Mouse (Mus musculus): Measurements from ENCODE around the gene Pik3r1. TPM values are rescaled to one million over a fixed set of nuclear protein-coding genes. Genes with fewer than 3 reads are reported as not detected.

Pik3r1 gene
- polyA plus RNA-seq, 1 experiment = 39.7 TPM

GRCm38 (mm10) chr13:101719312-101719870, 48.6 kb downstream of the Pik3r1 start:
- TF ChIP-seq POLR2A (IDR thresholded peaks at IDR 0.05; ENCODE audit: borderline replicate concordance, extremely low read depth, insufficient read depth, insufficient read length, poor library complexity, severe bottlenecking) = no peak
- peak; percentile 86 for TF ChIP-seq CTCF (IDR thresholded peaks at IDR 0.05; ENCODE audit: borderline replicate concordance, extremely low read depth, insufficient read depth, insufficient read length)
- peak; percentile 90 for DNase-seq (ENCODE audit: low read depth)

- TF ChIP-seq POLR2A (IDR thresholded peaks at IDR 0.05; ENCODE audit: borderline replicate concordance, extremely low read depth, insufficient read depth, insufficient read length, poor library complexity, severe bottlenecking) = no peak
- TF ChIP-seq CTCF (IDR thresholded peaks at IDR 0.05; ENCODE audit: borderline replicate concordance, extremely low read depth, insufficient read depth, insufficient read length) = no peak
- DNase-seq (ENCODE audit: low read depth) = no peak
These were observed 49.3 kb downstream of the Pik3r1 start for GRCm38 (mm10) chr13:101718744-101719143.

GRCm38 (mm10) chr13:101717836-101718235, 50.2 kb downstream of the Pik3r1 start:
- no peak for DNase-seq (ENCODE audit: low read depth)
- TF ChIP-seq POLR2A (IDR thresholded peaks at IDR 0.05; ENCODE audit: borderline replicate concordance, extremely low read depth, insufficient read depth, insufficient read length, poor library complexity, severe bottlenecking) (no peak), CTCF (IDR thresholded peaks at IDR 0.05; ENCODE audit: borderline replicate concordance, extremely low read depth, insufficient read depth, insufficient read length) (no peak)

GRCm38 (mm10) chr13:101713429-101714088, 54.5 kb downstream of the Pik3r1 start:
- no peak for DNase-seq (ENCODE audit: low read depth)
- no peak for TF ChIP-seq POLR2A (IDR thresholded peaks at IDR 0.05; ENCODE audit: borderline replicate concordance, extremely low read depth, insufficient read depth, insufficient read length, poor library complexity, severe bottlenecking)
- TF ChIP-seq CTCF (IDR thresholded peaks at IDR 0.05; ENCODE audit: borderline replicate concordance, extremely low read depth, insufficient read depth, insufficient read length) = no peak

GRCm38 (mm10) chr13:101712720-101713428, 55.1 kb downstream of the Pik3r1 start:
- DNase-seq (ENCODE audit: low read depth) = no peak
- TF ChIP-seq CTCF (IDR thresholded peaks at IDR 0.05; ENCODE audit: borderline replicate concordance, extremely low read depth, insufficient read depth, insufficient read length) (no peak), POLR2A (IDR thresholded peaks at IDR 0.05; ENCODE audit: borderline replicate concordance, extremely low read depth, insufficient read depth, insufficient read length, poor library complexity, severe bottlenecking) (no peak)

GRCm38 (mm10) chr13:101712099-101712498, 55.9 kb downstream of the Pik3r1 start:
- DNase-seq (ENCODE audit: low read depth) = no peak
- TF ChIP-seq CTCF (IDR thresholded peaks at IDR 0.05; ENCODE audit: borderline replicate concordance, extremely low read depth, insufficient read depth, insufficient read length) = no peak
- TF ChIP-seq POLR2A (IDR thresholded peaks at IDR 0.05; ENCODE audit: borderline replicate concordance, extremely low read depth, insufficient read depth, insufficient read length, poor library complexity, severe bottlenecking) = no peak

- TF ChIP-seq CTCF (IDR thresholded peaks at IDR 0.05; ENCODE audit: borderline replicate concordance, extremely low read depth, insufficient read depth, insufficient read length) = no peak
- no peak for TF ChIP-seq POLR2A (IDR thresholded peaks at IDR 0.05; ENCODE audit: borderline replicate concordance, extremely low read depth, insufficient read depth, insufficient read length, poor library complexity, severe bottlenecking)
- no peak for DNase-seq (ENCODE audit: low read depth)
These were observed 56.7 kb downstream of the Pik3r1 start for GRCm38 (mm10) chr13:101711301-101711700.

GRCm38 (mm10) chr13:101709788-101710187, 58.2 kb downstream of the Pik3r1 start:
- TF ChIP-seq POLR2A (IDR thresholded peaks at IDR 0.05; ENCODE audit: borderline replicate concordance, extremely low read depth, insufficient read depth, insufficient read length, poor library complexity, severe bottlenecking) = no peak
- TF ChIP-seq CTCF (IDR thresholded peaks at IDR 0.05; ENCODE audit: borderline replicate concordance, extremely low read depth, insufficient read depth, insufficient read length) = no peak
- no peak for DNase-seq (ENCODE audit: low read depth)

- DNase-seq (ENCODE audit: low read depth) = no peak
- TF ChIP-seq CTCF (IDR thresholded peaks at IDR 0.05; ENCODE audit: borderline replicate concordance, extremely low read depth, insufficient read depth, insufficient read length) (no peak), POLR2A (IDR thresholded peaks at IDR 0.05; ENCODE audit: borderline replicate concordance, extremely low read depth, insufficient read depth, insufficient read length, poor library complexity, severe bottlenecking) (no peak)
These were observed 60.8 kb downstream of the Pik3r1 start for GRCm38 (mm10) chr13:101707226-101707625.

- TF ChIP-seq POLR2A (IDR thresholded peaks at IDR 0.05; ENCODE audit: borderline replicate concordance, extremely low read depth, insufficient read depth, insufficient read length, poor library complexity, severe bottlenecking) = no peak
- TF ChIP-seq CTCF (IDR thresholded peaks at IDR 0.05; ENCODE audit: borderline replicate concordance, extremely low read depth, insufficient read depth, insufficient read length) = no peak
- no peak for DNase-seq (ENCODE audit: low read depth)
These were observed 61.6 kb downstream of the Pik3r1 start for GRCm38 (mm10) chr13:101706426-101706825.

- TF ChIP-seq CTCF (IDR thresholded peaks at IDR 0.05; ENCODE audit: borderline replicate concordance, extremely low read depth, insufficient read depth, insufficient read length) (no peak), POLR2A (IDR thresholded peaks at IDR 0.05; ENCODE audit: borderline replicate concordance, extremely low read depth, insufficient read depth, insufficient read length, poor library complexity, severe bottlenecking) (no peak)
- no peak for DNase-seq (ENCODE audit: low read depth)
These were observed 65.8 kb downstream of the Pik3r1 start for GRCm38 (mm10) chr13:101702096-101702775.

Measured in brain, embryonic 14.5 days (tissue).